Comparison of ENCODE assay signal across 10 mouse cellular contexts in the genomic region with DNA sequence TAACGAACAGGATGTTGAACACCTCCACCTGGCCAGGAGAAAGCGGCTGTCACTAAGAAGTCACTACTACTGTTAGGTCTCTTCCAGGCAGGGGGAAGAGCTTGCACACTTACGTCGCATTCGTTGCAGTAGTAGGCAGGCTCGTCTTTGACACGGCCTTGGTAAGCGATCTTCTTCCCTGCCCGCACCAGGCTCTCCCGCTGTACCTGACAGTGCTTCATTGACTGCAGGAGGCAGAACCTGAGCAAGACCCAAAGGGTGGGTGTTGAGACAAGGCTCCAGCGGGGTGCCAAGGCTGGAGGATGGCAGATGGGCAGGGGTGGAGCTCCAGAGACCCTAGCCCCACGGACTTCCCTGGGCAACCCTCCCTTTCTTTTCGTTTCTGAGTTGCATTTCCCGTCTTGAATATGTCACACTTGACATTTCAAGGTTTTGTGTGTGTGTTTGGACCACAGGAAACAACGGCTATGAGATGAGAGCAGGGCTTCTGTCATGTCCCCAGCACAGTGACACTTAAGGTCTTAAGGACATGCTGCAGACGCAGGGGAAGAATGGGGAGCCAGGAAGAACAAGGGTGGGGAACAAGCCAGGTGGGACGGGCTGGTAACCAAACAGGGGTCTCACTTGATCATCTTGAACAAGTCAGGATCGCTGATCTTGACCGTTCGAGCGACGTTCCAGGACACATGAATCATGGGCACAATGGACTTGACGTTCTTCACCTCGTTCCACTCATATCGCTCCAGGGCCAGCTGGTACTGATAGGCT. TPM values are rescaled to one million over a fixed set of nuclear protein-coding genes. Genes with fewer than 3 reads are reported as not detected.
DNase-seq lines count a peak whose midpoint lies in the region; ATAC-seq and TF ChIP-seq lines count a peak whose summit lies in the region.
"Had no signal": no experiment of that assay in that cellular context is flagged by ENCODE, and none has a peak within 500 bp of the region (broad histone marks: within the 10 kb centered on the region; RNA-seq: fewer than 3 reads in every experiment).

No protein-coding gene starts in this region.

- H3K27ac ChIP-seq in heart, embryonic 13.5 days (replicated peaks) = no peak overlapping the region
- H3K27ac ChIP-seq in embryonic facial prominence, embryonic 14.5 days (replicated peaks; ENCODE audit: low read depth, low read length) = no peak overlapping the region
- H3K27ac ChIP-seq: liver, embryonic 14.5 days had no signal

- no peaks in the 10 kb centered on the region for H3K79me2 ChIP-seq in myocyte (ENCODE audit: control insufficient read depth, insufficient read depth)

- peaks cover 63% of the 10 kb centered on the region for H3K36me3 ChIP-seq in heart, embryonic 13.5 days
- H3K36me3 ChIP-seq in embryonic facial prominence, embryonic 14.5 days (ENCODE audit: control insufficient read depth, insufficient read depth, low read length) = peaks cover 65% of the 10 kb centered on the region
- peaks cover 48% of the 10 kb centered on the region for H3K36me3 ChIP-seq in myocyte (ENCODE audit: control insufficient read depth, insufficient read depth)

- WGBS in heart, embryonic 13.5 days = 67% methylated on average over 25 of the region's 25 CpGs
- WGBS in embryonic facial prominence, embryonic 14.5 days = 82% methylated on average over 25 of the region's 25 CpGs

- H3K4me2 ChIP-seq in heart, embryonic 13.5 days = peak overlapping the region; percentile 91
- H3K4me2 ChIP-seq in embryonic facial prominence, embryonic 14.5 days (ENCODE audit: low read depth, low read length) = no peak overlapping the region
- no peak overlapping the region for H3K4me2 ChIP-seq in myocyte (ENCODE audit: low read depth)

- H3K9ac ChIP-seq in heart, embryonic 13.5 days = peak overlapping the region; percentile 66
- 0 out of 2 replicates have a peak overlapping the region, but pooled peaks have one; percentile 25 for H3K9ac ChIP-seq in embryonic facial prominence, embryonic 14.5 days (ENCODE audit: low read depth, low read length)
- H3K9ac ChIP-seq: liver, embryonic 14.5 days had no signal

- H3K9me3 ChIP-seq in heart, embryonic 13.5 days = no peaks in the 10 kb centered on the region
- H3K9me3 ChIP-seq in embryonic facial prominence, embryonic 14.5 days (ENCODE audit: control insufficient read depth, low read length) = no peaks in the 10 kb centered on the region

- 0 out of 2 replicates have a peak, but pooled peaks cover 4% of the 10 kb centered on the region for H3K27me3 ChIP-seq in heart, embryonic 13.5 days (replicated peaks)
- no peaks in the 10 kb centered on the region; the same call in 1 of the 2 replicates for H3K27me3 ChIP-seq in embryonic facial prominence, embryonic 14.5 days (replicated peaks; ENCODE audit: control insufficient read depth, insufficient read depth, low read length)
- no peaks in the 10 kb centered on the region for H3K27me3 ChIP-seq in myocyte (ENCODE audit: control insufficient read depth, insufficient read depth, insufficient read length)
- H3K27me3 ChIP-seq: Patski had no signal

- no peak overlapping the region for H3ac ChIP-seq in myocyte (ENCODE audit: control insufficient read depth, insufficient read length)

- H3K4me1 ChIP-seq in heart, embryonic 13.5 days = peaks cover 56% of the 10 kb centered on the region
- peaks cover 18% of the 10 kb centered on the region for H3K4me1 ChIP-seq in embryonic facial prominence, embryonic 14.5 days (ENCODE audit: control insufficient read depth, insufficient read depth, low read length)

- ATAC-seq in heart, embryonic 13.5 days (ENCODE audit: extremely low read depth, insufficient number of reproducible peaks, low FRiP score, low TSS enrichment) = no peak
- ATAC-seq in embryonic facial prominence, embryonic 14.5 days (ENCODE audit: low read depth) = no peak
- ATAC-seq: Patski had no signal

- peak; percentile 28 for TF ChIP-seq POLR2A in myocyte (IDR thresholded peaks at IDR 0.05; ENCODE audit: insufficient read length, low read depth)

- H3K4me3 ChIP-seq in heart, embryonic 13.5 days = 0 out of 2 replicates have a peak overlapping the region, but pooled peaks have one; percentile 11
- H3K4me3 ChIP-seq in embryonic facial prominence, embryonic 14.5 days (ENCODE audit: low read depth, low read length) = 0 out of 2 replicates have a peak overlapping the region, but pooled peaks have one; percentile 1
- H3K4me3 ChIP-seq in myocyte = no peak overlapping the region

- DNase-seq in heart, adult 9 months (ENCODE audit: low spot score in 2 of 2) = no peak
- DNase-seq in ovary, adult 18-20 months (ENCODE audit: low spot score) = peak; percentile 5
- no peak for DNase-seq in ovary, postnatal 36 days (ENCODE audit: low spot score)
- no peak for DNase-seq in embryonic facial prominence, embryonic 14.5 days (ENCODE audit: low spot score)
- no peak for DNase-seq in left cerebral cortex, adult 18-20 months (ENCODE audit: low spot score in 2 of 2)
- no peak for DNase-seq in layer of hippocampus, adult 18-20 months (ENCODE audit: low spot score in 2 of 2)

TF ChIP-seq in myocyte, 11 proteins besides CTCF, POLR2A, EP300 and RAD21:
- TF ChIP-seq TCF12 (IDR thresholded peaks at IDR 0.05; ENCODE audit: insufficient read depth, poor library complexity, severe bottlenecking) (no peak), POLR2AphosphoS2 (IDR thresholded peaks at IDR 0.05; ENCODE audit: insufficient read length, low read depth) (peak; percentile 75)

RNA-seq across cellular contexts. Expression of a gene that starts 2.2 kb away (rescaled TPM):
- polyA plus RNA-seq in heart, embryonic 13.5 days (2015; fragmentation: Nextera tagmentation; extraction: Ambion mirVana) = 40.0 and 40.5 TPM in 2 replicates
- polyA plus RNA-seq in embryonic facial prominence, embryonic 14.5 days (2014; fragmentation: Nextera tagmentation; extraction: Ambion mirVana) = 19.2 and 21.0 TPM in 2 replicates
- 0.16 TPM for polyA plus RNA-seq in myocyte (2012; fragmentation: generic; extraction: Trizol)
- 1 to 10 TPM; 3.4 to 3.7 TPM for total RNA-seq in left cerebral cortex, adult 18-20 months (2021)
- total RNA-seq in layer of hippocampus, adult 18-20 months (2021) = 1 to 10 TPM; 2.5 to 2.7 TPM

RNA-seq across cellular contexts. Expression of a gene that starts 4.8 kb away (rescaled TPM):
- polyA plus RNA-seq in heart, embryonic 13.5 days (2015; fragmentation: Nextera tagmentation; extraction: Ambion mirVana) = 21.2 and 21.5 TPM in 2 replicates
- 23.8 and 24.2 TPM in 2 replicates for polyA plus RNA-seq in embryonic facial prominence, embryonic 14.5 days (2014; fragmentation: Nextera tagmentation; extraction: Ambion mirVana)
- 23.0 TPM for polyA plus RNA-seq in myocyte (2012; fragmentation: generic; extraction: Trizol)
- total RNA-seq in left cerebral cortex, adult 18-20 months (2021) = 10 to 100 TPM; 42.7 to 48.1 TPM
- total RNA-seq in layer of hippocampus, adult 18-20 months (2021) = 10 to 100 TPM; 47.8 to 51.2 TPM

RNA-seq across cellular contexts. Expression of a gene that starts 5.0 kb away (rescaled TPM):
- polyA plus RNA-seq in heart, embryonic 13.5 days (2015; fragmentation: Nextera tagmentation; extraction: Ambion mirVana) = 135 and 139 TPM in 2 replicates
- 160 and 177 TPM in 2 replicates for polyA plus RNA-seq in embryonic facial prominence, embryonic 14.5 days (2014; fragmentation: Nextera tagmentation; extraction: Ambion mirVana)
- 126 TPM for polyA plus RNA-seq in myocyte (2012; fragmentation: generic; extraction: Trizol)
- total RNA-seq in left cerebral cortex, adult 18-20 months (2021) = 100 to 1,000 TPM; 117 to 120 TPM
- 100 to 1,000 TPM; 107 to 123 TPM for total RNA-seq in layer of hippocampus, adult 18-20 months (2021)

RNA-seq across cellular contexts. Expression of a gene that starts 13.2 kb away (rescaled TPM):
- 20.9 and 21.6 TPM in 2 replicates for polyA plus RNA-seq in heart, embryonic 13.5 days (2015; fragmentation: Nextera tagmentation; extraction: Ambion mirVana)
- polyA plus RNA-seq in embryonic facial prominence, embryonic 14.5 days (2014; fragmentation: Nextera tagmentation; extraction: Ambion mirVana) = 24.2 and 24.3 TPM in 2 replicates
- 31.0 TPM for polyA plus RNA-seq in myocyte (2012; fragmentation: generic; extraction: Trizol)
- total RNA-seq in left cerebral cortex, adult 18-20 months (2021) = 10 to 100 TPM; 28.2 to 32.2 TPM
- 10 to 100 TPM; 35.7 to 39.3 TPM for total RNA-seq in layer of hippocampus, adult 18-20 months (2021)

RNA-seq across cellular contexts. Expression of a gene that starts 31.1 kb away (rescaled TPM):
- polyA plus RNA-seq in heart, embryonic 13.5 days (2015; fragmentation: Nextera tagmentation; extraction: Ambion mirVana) = 18.0 and 18.8 TPM in 2 replicates
- 68.9 and 73.3 TPM in 2 replicates for polyA plus RNA-seq in embryonic facial prominence, embryonic 14.5 days (2014; fragmentation: Nextera tagmentation; extraction: Ambion mirVana)
- polyA plus RNA-seq in myocyte (2012; fragmentation: generic; extraction: Trizol) = 148 TPM
- total RNA-seq in left cerebral cortex, adult 18-20 months (2021) = 100 to 1,000 TPM; 346 to 387 TPM
- 100 to 1,000 TPM; 531 to 556 TPM for total RNA-seq in layer of hippocampus, adult 18-20 months (2021)

Comparison
In these comparisons a context has a peak if more than half of its experiments do, and no peak if none do; other contexts are left out.
1. RNA of a gene that starts 2.2 kb away (polyA plus RNA-seq): 40.0 to 40.5 TPM in heart, embryonic 13.5 days and 19.2 to 21.0 TPM in embryonic facial prominence, embryonic 14.5 days; 0.16 TPM in myocyte (single experiment); every median in the first group is over 10 times any median in the second.